Mouse (Mus musculus): Measurements from ENCODE around the gene Gsta2. TPM values are rescaled to one million over a fixed set of nuclear protein-coding genes. Genes with fewer than 3 reads are reported as not detected.

Gsta2 gene
- under 1 TPM in 1 of 2 experiments, not detected in 1; 0.88 TPM for total RNA-seq (2021)
- long read RNA-seq, experiment 1, partial matches to known transcripts: 0 of 1 reads
- long read RNA-seq, experiment 1, other reads (novel, unspliced or antisense): 1 of 1 reads
- long read RNA-seq, experiment 2: 0 reads

- DNase-seq (ENCODE audit: low spot score in 2 of 2): no peak
Observed at GRCm38 (mm10) chr9:78355611-78356010, at the start of gene Gsta2. TSS of gene Gsta2 (minus strand) at chr9:78355788.

- no peak for DNase-seq (ENCODE audit: low spot score in 2 of 2)
Observed at GRCm38 (mm10) chr9:78401596-78401995, 46.0 kb upstream of the Gsta2 start.

DNA sequence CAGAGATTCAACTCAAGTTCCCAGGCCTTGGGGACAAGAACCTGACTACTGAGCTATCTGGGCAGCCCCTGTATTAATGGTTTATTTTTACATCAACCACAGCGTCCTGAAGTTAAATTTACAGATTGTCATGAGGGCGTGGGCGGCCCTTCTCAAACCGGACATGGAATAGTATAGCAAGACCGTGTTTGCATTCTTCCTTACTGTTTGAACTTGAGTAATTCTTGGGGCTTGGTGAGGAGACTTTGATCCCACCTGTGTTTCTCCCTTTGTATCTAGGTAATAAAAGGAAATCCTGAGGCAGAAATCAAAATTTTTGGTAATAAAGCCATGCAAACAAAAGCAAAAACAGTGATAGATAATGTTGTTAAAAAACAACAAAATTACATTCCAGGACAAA, 45.0 kb upstream of the Gsta2 start:
- no peak for DNase-seq (ENCODE audit: low spot score in 2 of 2)

DNA sequence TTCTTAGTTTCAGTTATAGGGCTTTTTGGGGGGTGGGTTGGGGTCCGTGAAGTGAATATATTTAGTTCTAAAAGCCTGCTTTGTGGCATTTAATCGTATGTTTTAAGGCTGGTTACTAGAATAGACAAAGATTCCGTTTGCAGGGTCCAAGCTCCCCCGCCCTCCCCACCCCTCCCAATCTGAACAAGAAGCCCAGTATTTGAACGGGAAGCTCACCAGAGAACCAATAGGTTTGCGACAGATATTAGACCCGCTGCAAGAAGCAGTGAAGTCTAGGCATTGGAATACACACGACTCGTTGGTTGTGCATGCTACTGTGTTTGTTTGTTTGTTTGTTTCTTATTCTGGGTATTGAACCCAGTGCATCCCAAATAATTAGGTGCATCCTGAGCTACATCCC, 40.9 kb upstream of the Gsta2 start:
- DNase-seq (ENCODE audit: low spot score in 2 of 2): no peak

DNA sequence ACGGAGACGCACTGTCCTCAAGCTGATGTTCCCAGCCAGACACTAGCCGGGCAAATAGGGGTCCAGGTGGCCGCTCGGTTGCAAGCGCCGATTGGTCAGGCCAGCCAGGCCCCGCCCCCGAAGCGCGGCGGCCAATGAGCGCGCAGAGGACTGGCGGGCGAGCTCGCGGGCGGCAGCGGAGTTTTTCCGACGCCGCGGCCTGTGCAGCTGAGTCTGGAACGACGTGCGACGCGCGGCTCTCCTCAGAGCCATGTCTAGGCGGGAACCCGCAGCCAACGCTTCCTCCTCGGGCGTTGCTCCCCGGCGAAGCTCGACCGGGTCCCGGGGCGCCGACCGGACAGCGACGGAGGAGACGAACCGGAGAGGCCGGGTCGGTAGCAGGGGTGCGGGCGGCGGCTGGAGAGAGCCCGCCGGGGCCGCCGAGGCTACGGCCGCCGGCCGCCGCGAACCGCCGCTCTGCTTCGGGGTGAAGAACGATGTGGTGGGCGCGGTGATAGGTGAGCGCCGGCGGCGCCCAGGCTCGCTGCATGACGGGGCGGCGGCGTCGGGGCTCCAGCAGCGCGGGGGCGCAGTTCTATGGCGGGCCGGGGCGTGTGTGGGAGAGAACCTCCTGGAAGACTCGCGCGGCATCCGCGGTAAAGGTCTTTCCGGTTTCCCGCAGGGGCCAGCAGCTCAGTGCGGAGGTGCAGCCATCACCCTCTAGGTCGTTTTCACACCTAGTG, 40.2 kb upstream of the Gsta2 start, which contains the start of gene Ddx43:
Ddx43 (plus strand) TSS at position 148 of the 722 bp plus-strand sequence.
- peak in 1 of 2 experiments; percentile 16 for DNase-seq (ENCODE audit: low spot score in 2 of 2)

DNA sequence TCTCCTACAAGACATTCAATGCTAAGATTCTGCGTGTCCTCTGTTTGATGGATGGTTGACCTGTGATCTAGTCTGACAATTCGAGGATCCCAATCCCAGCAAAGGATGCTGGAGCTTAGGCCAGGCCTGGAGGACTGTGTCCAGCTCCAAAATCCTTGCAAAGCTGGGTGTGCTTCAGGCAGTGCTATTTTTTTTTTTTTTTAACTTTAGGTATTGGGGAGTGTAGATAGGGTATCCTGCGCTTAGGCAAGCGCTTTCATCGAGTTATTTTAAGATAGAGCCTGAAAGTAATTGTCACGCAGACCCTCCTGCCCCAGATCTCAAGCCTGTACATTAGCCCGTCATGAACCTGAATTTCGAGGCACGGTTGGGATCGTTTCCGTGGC, 39.6 kb upstream of the Gsta2 start:
- DNase-seq (ENCODE audit: low spot score in 2 of 2): no peak

DNA sequence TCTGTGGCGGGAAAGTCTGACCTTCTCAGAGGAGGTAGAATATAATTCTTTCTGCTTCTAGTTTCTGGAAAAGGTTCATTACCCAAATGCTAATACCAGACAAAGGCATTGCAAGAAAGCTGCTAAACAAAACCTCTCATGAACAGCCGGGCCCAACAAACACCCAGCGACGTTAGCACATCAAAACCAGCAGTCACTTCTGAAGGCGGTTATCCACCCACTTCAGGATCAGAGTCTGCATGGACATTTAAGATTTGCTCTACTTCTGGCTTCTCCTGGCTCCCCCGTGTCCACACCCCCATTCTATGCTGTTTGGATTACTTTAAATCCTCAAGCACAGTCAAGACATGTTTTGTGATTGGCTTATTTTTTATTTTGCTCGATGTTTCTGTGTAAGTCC, 39.0 kb upstream of the Gsta2 start:
- peak in 1 of 2 experiments; percentile 23 for DNase-seq (ENCODE audit: low spot score in 2 of 2)

DNA sequence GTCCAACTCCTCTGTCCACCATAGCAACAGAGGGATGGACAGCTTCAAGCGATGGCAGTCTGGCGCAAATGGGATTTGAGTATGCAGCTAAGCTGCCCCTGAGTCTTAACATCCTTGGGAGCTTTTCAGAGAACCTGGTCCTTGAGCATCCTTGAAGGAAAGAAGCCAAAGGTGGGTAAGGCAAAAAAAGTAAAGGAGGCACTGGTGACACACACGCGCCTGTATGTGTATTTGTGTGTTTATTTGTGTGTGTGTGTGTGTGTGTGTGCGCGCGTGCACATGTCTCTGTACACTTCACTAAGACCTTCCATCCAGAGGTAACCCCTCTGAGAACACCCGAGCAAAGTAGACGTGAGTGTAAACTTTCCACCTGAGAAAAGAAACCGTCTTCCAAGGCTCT, 38.2 kb upstream of the Gsta2 start:
- no peak for DNase-seq (ENCODE audit: low spot score in 2 of 2)

DNA sequence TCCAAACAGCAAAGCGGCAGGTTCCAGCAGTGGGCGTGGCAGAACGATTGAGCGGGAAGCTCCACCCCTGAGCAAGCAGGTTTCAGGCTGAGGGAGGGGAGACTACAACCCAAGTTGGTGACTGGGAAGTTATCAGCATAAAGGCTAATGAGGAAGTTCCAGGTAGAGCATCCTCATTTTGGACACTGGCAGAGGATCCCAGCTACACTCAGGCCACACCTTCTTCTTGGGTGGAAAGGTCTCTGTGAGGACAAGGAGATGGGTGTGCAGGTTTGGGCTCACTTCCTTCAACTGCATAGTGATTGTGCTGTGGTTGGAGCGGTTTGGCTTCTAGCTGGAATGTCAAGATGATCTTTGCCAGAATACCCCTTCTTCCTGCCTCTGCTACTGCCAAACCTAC, 34.4 kb upstream of the Gsta2 start:
- no peak for DNase-seq (ENCODE audit: low spot score in 2 of 2)

GRCm38 (mm10) chr9:78386947-78387346, 31.4 kb upstream of the Gsta2 start:
- no peak for DNase-seq (ENCODE audit: low spot score in 2 of 2)

DNA sequence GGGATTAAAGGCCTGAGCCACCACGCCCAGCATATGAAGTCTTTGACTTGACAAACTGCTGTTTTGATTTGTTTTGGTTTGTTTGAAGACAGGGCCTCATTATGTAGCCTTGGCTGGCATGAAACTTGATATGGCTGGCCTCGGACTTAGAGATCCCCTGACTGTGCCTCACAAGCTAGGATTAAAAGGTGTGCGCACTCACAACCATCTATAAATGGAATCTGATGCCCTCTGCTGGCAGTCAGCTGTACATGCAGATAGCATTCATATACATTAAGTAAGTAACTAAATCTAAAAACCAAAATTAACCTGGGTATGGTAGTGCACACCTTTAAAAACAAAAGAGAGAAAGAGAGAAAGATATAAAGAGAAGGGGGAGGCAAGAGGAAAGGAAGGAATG, 30.3 kb upstream of the Gsta2 start:
- DNase-seq (ENCODE audit: low spot score in 2 of 2): no peak

DNA sequence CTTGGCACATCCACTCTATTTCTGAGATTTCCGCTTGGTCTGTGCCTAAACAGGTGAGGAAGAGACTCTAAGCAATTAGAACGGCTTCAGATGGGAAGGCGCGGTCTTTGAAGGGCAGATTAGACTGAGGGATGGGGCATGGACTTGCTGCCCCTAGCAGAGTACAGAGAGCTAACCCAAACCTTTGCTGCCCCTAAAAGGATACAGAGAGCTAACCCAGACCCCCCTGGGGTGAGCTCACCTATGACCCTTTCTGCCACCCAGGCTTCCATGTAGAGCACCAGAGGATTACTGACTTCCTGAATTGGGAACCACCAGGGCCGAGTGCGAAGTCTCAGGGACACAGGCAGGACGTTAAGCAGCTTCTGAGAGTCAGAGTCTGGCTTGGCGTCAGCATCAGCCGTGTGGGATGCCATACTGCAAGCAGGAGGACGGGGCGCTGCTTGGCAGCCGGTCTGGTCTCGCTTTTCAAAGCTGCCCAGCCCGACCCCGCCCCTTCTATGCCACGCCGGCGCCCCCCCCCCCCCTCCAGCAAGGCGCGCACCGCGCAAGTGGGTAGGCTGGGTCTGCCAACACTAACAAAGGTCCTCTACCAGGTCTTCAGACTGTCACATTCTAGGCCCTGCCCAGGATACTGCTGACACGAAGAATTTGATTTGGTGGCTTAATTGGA, 22.7 kb upstream of the Gsta2 start, which contains the start of gene Ooep:
Ooep (minus strand) TSS at position 613 of the 673 bp plus-strand sequence.
- DNase-seq (ENCODE audit: low spot score in 2 of 2): no peak

GRCm38 (mm10) chr9:78377546-78377945, 22.0 kb upstream of the Gsta2 start:
- no peak for DNase-seq (ENCODE audit: low spot score in 2 of 2)

DNA sequence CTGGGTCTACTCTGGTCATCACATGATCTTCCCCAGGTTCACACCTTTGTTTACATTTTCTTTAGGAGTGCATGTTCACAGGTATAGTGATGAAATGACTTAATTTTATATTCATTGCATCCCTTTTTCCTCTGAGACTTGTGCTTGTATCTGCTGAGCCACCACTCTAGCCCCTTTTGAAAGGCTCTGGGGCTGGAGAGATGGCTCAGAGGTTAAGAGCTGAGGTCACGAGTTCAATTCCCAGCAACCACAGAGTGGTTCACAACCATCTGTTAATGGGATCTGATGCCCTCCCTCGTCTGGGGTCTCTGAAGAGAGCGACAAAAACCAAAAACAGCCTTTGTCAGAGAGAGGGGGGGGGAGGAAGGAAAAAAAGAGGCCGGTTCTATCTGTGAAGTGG, 19.9 kb upstream of the Gsta2 start:
- DNase-seq (ENCODE audit: low spot score in 2 of 2): no peak

GRCm38 (mm10) chr9:78374885-78375389, 19.3 kb upstream of the Gsta2 start:
- no peak for DNase-seq (ENCODE audit: low spot score in 2 of 2)

DNA sequence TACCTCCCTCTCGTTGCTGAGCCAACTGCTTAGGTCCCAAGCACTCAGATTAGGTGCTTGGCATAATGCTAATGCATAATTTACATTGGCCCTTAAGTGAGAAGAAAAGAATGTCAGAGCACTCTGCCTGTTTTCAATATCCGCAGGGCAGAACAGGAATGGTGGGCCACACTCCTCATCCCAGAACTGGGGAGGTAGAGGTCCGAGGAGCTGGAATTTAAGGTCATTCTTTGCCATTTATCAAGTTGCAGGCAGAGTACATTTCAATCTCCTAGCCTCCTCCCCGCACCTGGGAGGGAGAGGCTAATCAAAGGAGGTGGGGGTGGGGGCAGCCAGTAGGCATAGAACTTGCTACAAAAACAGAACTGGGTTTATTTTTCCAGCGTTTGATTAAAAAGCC, 18.8 kb upstream of the Gsta2 start:
- no peak for DNase-seq (ENCODE audit: low spot score in 2 of 2)

GRCm38 (mm10) chr9:78372827-78373504, 17.4 kb upstream of the Gsta2 start:
- no peak for DNase-seq (ENCODE audit: low spot score in 2 of 2)

DNA sequence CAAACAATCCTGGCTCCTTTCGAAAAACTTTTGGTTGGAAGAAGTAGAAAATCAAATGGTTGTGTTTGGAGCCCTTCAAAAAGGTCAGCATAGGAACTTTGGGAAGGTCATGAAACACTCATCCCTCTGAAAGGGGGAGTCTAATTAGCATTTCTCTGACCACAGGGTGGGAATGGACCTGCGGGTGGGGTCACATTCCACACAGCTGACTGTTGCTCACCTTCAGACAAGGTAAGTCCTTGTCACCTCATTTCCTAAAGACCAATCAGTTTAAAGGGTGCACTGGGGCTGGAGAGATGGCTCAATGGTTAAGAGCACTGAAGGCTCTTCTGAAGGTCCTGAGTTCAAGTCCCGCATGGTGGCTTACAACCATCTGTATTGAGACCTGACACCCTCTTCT, 15.9 kb upstream of the Gsta2 start:
- no peak for DNase-seq (ENCODE audit: low spot score in 2 of 2)

GRCm38 (mm10) chr9:78369786-78370185, 14.2 kb upstream of the Gsta2 start:
- DNase-seq (ENCODE audit: low spot score in 2 of 2): no peak

DNA sequence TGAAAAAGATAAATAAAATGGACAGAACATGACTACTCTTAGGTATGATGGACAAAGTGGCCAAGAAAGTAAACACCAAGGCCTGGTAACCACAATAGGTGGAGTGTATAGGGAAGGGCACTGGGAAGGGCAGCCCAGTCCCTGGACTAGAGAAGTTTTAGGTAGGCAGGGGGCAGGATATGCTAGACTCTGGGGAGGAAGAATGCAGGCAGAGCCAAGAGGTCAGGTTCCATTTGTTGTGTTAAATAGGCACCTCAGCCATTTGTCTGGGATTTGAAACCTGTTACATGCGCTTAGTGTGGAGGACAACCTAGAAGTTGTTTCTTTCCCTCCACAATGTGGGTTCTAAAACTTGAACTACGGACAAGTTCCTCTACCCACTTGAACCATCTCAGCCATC, 13.8 kb upstream of the Gsta2 start:
- no peak for DNase-seq (ENCODE audit: low spot score in 2 of 2)

GRCm38 (mm10) chr9:78368671-78369293, 13.2 kb upstream of the Gsta2 start:
- DNase-seq (ENCODE audit: low spot score in 2 of 2): no peak

Data from left cerebral cortex, adult 18-20 months (tissue).